Mouse (Mus musculus): Measurements from ENCODE around the gene Ergic1.
A peak's percentile ranks its signal among the peaks of the same experiment; 100 is the strongest.

Ergic1 gene

GRCm38 (mm10) chr17:26561290-26561640 is at the start of gene Ergic1:
TSS of gene Ergic1 (plus strand) at chr17:26561489.
- DNase-seq, result peak; percentile 92 to 94

GRCm38 (mm10) chr17:26511816-26512774 is 49.2 kb upstream of the Ergic1 start:
- DNase-seq, result peak; percentile 74 to 81

DNA sequence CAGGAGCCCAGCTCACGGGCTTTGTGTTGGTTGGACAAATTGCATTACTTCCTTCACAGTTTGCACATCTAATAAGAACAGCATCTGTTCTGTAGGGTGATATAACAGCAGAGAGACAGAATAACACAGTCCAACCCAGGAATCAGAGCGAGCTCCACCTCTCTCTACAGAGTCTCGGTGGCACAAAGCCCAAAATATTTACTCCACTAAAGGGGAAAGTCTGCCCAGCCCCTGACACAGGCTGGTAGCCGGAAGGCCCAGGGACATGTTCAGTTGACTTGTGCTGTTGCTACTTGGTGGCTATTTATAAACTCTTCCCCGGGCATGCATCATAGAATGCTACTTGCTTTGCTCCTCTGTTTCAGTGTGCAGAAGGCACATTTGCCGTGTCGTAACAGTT is 48.3 kb upstream of the Ergic1 start:
- no peak for DNase-seq

GRCm38 (mm10) chr17:26513459-26514290 is 47.6 kb upstream of the Ergic1 start:
- DNase-seq, result no peak

- peak in 1 of 2 experiments; percentile 46 for DNase-seq
Measured at GRCm38 (mm10) chr17:26514581-26515030, 46.7 kb upstream of the Ergic1 start.

GRCm38 (mm10) chr17:26515675-26516074 is 45.6 kb upstream of the Ergic1 start:
- DNase-seq, result peak in 1 of 2 experiments; percentile 52

GRCm38 (mm10) chr17:26518306-26518705 is 43.0 kb upstream of the Ergic1 start:
- no peak for DNase-seq

DNA sequence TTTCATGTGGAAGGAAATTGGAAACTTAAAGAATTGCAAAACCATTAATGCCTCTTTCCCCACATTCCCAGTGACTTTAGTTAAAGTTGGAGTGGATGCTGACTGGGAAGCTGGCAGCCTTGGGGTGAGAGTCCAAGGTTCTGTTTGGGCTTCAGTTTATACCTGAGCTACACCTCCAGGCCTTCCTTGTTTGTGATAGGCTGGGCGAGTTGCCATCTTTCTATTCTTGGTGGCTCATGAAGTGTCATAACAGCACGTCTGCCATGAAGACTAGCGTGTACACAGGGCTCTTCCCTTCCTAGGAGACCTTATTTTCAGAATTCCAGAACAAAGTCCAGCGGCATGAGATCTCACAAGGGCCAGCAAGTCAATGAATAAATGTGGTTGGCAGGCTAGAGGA is 38.6 kb upstream of the Ergic1 start:
- no peak for DNase-seq

DNA sequence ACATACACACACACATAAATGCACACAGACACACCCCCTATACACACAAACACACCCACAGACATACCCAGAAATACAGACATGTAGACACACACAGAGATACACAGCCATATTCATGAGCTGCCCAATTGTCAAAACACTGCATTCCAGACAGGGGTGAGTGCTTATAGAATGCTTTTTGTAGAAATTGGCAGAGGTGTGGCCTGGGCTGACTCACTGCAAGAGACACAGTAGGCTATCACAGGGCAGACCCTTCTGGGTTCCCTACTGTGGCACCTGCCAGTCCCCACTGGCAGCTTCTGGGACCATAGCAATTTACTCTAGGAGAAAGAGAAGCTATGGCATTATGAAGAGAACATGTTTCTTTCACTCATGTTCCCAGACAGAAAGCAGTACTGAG is 37.0 kb upstream of the Ergic1 start:
- DNase-seq, result no peak

DNA sequence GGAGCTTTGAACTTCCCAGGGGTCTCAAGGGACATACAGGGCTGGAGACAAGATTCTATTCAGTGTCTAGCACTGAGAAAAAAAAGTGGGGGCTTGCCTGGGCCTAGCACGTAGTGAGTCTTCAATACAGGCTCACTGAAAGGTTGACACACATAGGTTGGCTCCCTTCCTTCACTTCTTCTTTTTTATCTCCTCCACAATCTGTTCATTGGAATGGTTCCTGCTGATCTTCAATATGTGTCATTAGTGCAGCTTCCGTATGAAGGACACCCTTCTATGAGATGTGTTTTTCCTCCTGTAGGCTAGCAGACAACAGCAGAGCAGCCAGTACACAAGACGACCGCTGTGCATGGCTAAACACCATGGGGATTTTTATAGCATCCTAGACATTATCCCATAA is 36.5 kb upstream of the Ergic1 start:
- DNase-seq, result no peak

GRCm38 (mm10) chr17:26525316-26525715 is 36.0 kb upstream of the Ergic1 start:
- DNase-seq, result peak; percentile 50

GRCm38 (mm10) chr17:26527291-26527690 is 34.0 kb upstream of the Ergic1 start:
- DNase-seq, result no peak

- no peak for DNase-seq
Measured at GRCm38 (mm10) chr17:26528751-26529150, 32.5 kb upstream of the Ergic1 start.

DNA sequence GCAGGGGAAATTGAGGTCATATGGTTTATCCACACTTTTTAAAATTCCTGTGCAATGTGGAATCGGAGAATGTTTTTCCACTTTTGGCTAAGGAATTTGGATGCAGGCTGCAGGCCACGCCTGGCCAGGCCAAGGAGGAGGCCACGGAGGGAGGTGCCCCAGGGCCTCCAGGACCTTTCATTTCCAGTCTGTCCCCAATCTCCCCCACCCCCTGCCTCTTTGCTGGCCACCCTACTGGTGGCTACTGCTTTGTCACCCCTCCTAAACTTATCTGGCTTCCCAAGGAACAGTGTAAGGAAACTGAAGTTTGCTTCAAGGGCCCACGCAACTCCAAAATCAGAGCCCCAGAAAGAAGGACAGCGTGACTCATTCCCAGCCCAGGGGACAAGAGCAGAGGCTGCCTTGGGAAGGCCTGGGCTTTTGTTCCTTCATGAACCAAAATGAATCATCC is 31.5 kb upstream of the Ergic1 start:
- peak; percentile 49 to 50 for DNase-seq

- peak; percentile 62 to 76 for DNase-seq
Measured at GRCm38 (mm10) chr17:26530590-26531081, 30.7 kb upstream of the Ergic1 start.

GRCm38 (mm10) chr17:26531395-26532027 is 29.8 kb upstream of the Ergic1 start:
- no peak for DNase-seq

DNA sequence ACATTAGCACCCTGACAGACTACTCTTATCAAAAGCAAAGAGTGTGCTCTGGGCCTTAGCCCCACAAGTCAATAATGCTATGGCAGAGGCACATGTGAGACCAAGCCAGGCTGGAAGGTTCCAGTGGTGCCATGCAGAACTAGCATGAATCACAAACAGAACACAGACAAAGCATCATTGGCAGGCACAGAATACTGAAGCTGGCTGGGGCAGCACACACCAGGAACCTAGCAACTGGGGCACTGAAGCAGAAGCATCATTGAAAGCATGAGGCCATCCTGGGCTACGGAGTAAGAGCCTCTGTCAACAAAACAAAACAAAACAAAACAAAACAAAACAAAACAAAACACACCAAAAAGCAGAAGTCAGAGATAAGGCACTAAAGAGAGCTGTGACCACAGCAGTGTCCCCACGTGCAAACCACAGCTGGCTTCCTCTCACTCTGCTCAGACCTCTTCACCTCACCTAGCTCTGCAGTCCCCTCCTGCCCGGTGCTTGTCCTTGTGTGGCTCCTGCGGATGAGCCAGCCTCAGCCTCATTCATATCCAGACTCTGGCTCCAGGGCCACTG is 28.7 kb upstream of the Ergic1 start:
- no peak for DNase-seq

DNA sequence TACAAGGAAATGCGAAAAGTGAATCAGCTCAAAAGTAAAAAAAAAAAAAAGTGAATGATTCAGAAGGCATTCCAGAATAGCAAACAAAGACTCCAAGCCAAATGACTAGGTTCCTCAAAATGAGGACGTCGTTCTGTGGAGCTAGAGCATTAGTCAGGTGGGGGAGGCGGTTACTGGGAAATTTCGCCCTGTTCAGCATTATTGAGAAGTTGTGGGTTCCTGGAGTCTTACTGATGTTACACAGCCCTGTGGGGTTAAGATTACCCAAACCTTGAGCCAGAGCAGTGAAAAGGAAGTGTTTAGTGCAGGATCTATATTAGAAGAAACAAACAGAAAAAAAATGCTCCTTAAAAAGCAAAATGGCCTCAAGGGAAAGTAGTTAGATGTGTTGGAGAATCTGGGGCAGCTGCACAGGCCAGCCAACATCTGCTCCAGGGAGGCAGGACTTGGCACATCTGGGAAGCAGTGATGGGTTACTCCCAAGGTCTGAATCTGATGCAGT is 27.4 kb upstream of the Ergic1 start:
- DNase-seq, result peak; percentile 66

GRCm38 (mm10) chr17:26534695-26535094 is 26.6 kb upstream of the Ergic1 start:
- no peak for DNase-seq

DNA sequence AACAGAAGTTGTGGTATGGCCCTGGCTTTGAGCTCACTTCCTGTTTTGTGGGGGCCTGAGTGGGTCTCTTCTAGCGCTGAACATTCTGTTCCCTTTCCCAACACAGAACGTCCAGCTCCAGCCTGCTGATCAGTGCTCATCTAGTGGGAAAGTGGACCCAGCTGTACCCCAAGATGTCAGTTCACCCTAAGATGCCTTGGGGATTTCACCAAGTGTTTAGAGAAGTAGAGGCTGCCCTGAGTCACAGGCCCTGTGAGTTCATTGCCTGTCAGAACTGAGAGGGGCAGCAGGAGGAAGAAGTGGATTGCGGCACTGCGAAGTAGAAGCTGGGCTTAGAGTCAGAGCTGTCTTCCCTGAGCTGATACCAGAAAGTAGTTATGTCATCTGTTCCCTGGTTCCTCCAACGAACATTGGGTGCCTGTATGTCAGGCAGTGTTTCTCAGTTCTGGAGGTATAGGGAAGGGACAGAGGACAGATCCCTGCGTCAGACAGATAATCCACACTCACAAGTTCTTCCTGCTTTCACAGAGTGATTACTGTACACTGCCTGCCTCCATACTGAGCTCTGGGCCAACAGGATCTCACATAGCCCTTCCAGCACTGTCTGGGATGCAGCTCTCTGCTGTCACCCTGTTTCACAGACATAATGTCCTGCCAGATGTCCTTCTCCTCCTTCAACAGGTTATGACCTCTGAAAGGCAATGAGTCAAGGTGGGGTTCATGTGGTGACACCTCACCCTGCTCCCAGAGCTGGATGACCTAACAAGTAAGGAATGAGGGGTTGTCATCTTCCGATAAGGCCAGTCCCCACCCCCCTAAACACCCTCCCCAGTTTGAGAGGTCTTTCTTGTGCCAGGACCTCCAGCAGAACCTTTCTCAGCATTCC is 25.8 kb upstream of the Ergic1 start:
- DNase-seq, result peak; percentile 56 to 58

Data from lung, adult 18-20 months (tissue).